Mouse (Mus musculus) cerebellum, adult 11 months (tissue): ENCODE results near the gene Tdg.
A peak's percentile ranks its signal among the peaks of the same experiment; 100 is the strongest.
"Not testable (repeated sequence)": the region's sequence is repeated elsewhere in the genome, so short reads cannot be mapped to it uniquely, and the experiment has no call there.

ENCODE experiments used
- DNase-seq: peaks from one replicate; pipeline ENCODE4 v3.0.0; 2022

Gene Tdg

GRCm38 (mm10) chr10:82629586-82630255, at the start of gene Tdg:
Tdg (plus strand) TSS chr10:82629828.
- peak; percentile 89 for DNase-seq

- DNase-seq: not testable (repeated sequence)
Observed at GRCm38 (mm10) chr10:82589673-82590072, 40.0 kb upstream of the Tdg start.

- not testable (repeated sequence) for DNase-seq
Observed at GRCm38 (mm10) chr10:82594421-82594820, 35.2 kb upstream of the Tdg start.

- no peak for DNase-seq
Observed at GRCm38 (mm10) chr10:82622235-82622634, 7.4 kb upstream of the Tdg start.

- peak; percentile 88 for DNase-seq
Observed at GRCm38 (mm10) chr10:82622671-82623552, 6.7 kb upstream of the Tdg start, which contains the start of gene 1190007I07Rik. 1190007I07Rik (minus strand) TSS chr10:82623228.

- DNase-seq: not testable (repeated sequence)
Observed at GRCm38 (mm10) chr10:82623553-82623932, 6.1 kb upstream of the Tdg start.

GRCm38 (mm10) chr10:82629111-82629585, 480 bp upstream of the Tdg start:
- no peak for DNase-seq

GRCm38 (mm10) chr10:82630497-82630896, 869 bp downstream of the Tdg start:
- no peak for DNase-seq

GRCm38 (mm10) chr10:82631133-82631532, 1.5 kb downstream of the Tdg start:
- no peak for DNase-seq

GRCm38 (mm10) chr10:82632496-82633280, 3.1 kb downstream of the Tdg start:
- no peak for DNase-seq

- DNase-seq: no peak
Observed at GRCm38 (mm10) chr10:82634348-82634747, 4.7 kb downstream of the Tdg start.

GRCm38 (mm10) chr10:82636321-82636720, 6.7 kb downstream of the Tdg start:
- no peak for DNase-seq

- no peak for DNase-seq
Observed at GRCm38 (mm10) chr10:82639032-82639698, 9.5 kb downstream of the Tdg start.

GRCm38 (mm10) chr10:82641481-82641880, 11.9 kb downstream of the Tdg start:
- no peak for DNase-seq

GRCm38 (mm10) chr10:82646083-82646482, 16.5 kb downstream of the Tdg start:
- DNase-seq: no peak

GRCm38 (mm10) chr10:82647205-82647811, 17.7 kb downstream of the Tdg start:
- no peak for DNase-seq

- no peak for DNase-seq
Observed at GRCm38 (mm10) chr10:82651221-82651620, 21.6 kb downstream of the Tdg start.

GRCm38 (mm10) chr10:82652625-82653024, 23.0 kb downstream of the Tdg start:
- DNase-seq: no peak

- DNase-seq: no peak
Observed at GRCm38 (mm10) chr10:82654581-82654980, 25.0 kb downstream of the Tdg start.

GRCm38 (mm10) chr10:82661820-82662219, 32.2 kb downstream of the Tdg start:
- no peak for DNase-seq

GRCm38 (mm10) chr10:82662267-82662990, 32.8 kb downstream of the Tdg start:
- DNase-seq: peak; percentile 71
